Mouse (Mus musculus) MEL (cell line): Measurements from ENCODE around the gene Cers6.

ENCODE experiments used
- CTCF ChIP-seq, 3 experiments: IDR thresholded peaks in 2 of 3; conservative IDR thresholded peaks in 1 of 3; 2 replicates each; pipeline ENCODE4 v1.5.1; 2011 to 2012; ENCODE audit warnings: low read length in 3 of 3, low read depth in 2 of 3, mild to moderate bottlenecking in 2 of 3, improper control_type of control experiment in 1 of 3, inconsistent platforms in 1 of 3, mixed read lengths in 1 of 3, moderate library complexity in 1 of 3; ENCODE audit not compliant: control insufficient read depth in 1 of 3, insufficient read depth in 1 of 3, poor library complexity in 1 of 3, severe bottlenecking in 1 of 3
- EP300 ChIP-seq, 2 experiments: IDR thresholded peaks; 2 replicates each; pipeline ENCODE4 v1.6.1; 2011; ENCODE audit warnings: improper control_type of control experiment in 2 of 2, low read length in 2 of 2, low read depth in 1 of 2, mild to moderate bottlenecking in 1 of 2
- GABPA ChIP-seq: IDR thresholded peaks from 2 replicates; pipeline ENCODE4 v1.6.1; 2012; ENCODE audit warnings: low read depth, mild to moderate bottlenecking, inconsistent platforms, low read length, improper control_type of control experiment, moderate library complexity
- GATA1 ChIP-seq: IDR thresholded peaks from 2 replicates; pipeline ENCODE4 v1.6.1; 2011; ENCODE audit warnings: low read depth, low read length, improper control_type of control experiment
- HCFC1 ChIP-seq: IDR thresholded peaks from 2 replicates; pipeline ENCODE4 v1.6.1; 2012; ENCODE audit warnings: low read depth, mild to moderate bottlenecking, inconsistent platforms, low read length, improper control_type of control experiment, moderate library complexity
- MAX ChIP-seq: IDR thresholded peaks from 2 replicates; pipeline ENCODE4 v1.6.1; 2011; ENCODE audit warnings: low read length, improper control_type of control experiment
- MYC ChIP-seq: IDR thresholded peaks from 2 replicates; pipeline ENCODE4 v1.6.1; 2011; ENCODE audit warnings: low read depth, mild to moderate bottlenecking, low read length, improper control_type of control experiment, moderate library complexity
- POLR2A ChIP-seq, 2 experiments: IDR thresholded peaks; 2 replicates each; pipeline ENCODE4 v1.6.1; 2011 to 2012; ENCODE audit warnings: low read length in 2 of 2, mild to moderate bottlenecking in 2 of 2, control low read depth in 1 of 2, improper control_type of control experiment in 1 of 2, low read depth in 1 of 2, moderate library complexity in 1 of 2; ENCODE audit not compliant: control insufficient read depth in 1 of 2, insufficient read depth in 1 of 2, poor library complexity in 1 of 2
- POLR2AphosphoS5 ChIP-seq: IDR thresholded peaks from 2 replicates; pipeline ENCODE4 v1.6.1; 2012; ENCODE audit warnings: low read depth, borderline replicate concordance, mild to moderate bottlenecking, inconsistent platforms, low read length, moderate library complexity, mixed read lengths
- RAD21 ChIP-seq: IDR thresholded peaks from 2 replicates; pipeline ENCODE4 v1.6.1; 2011; ENCODE audit warnings: mild to moderate bottlenecking, low read depth, low read length, improper control_type of control experiment
- SIN3A ChIP-seq: IDR thresholded peaks from 2 replicates; pipeline ENCODE4 v1.6.1; 2012; ENCODE audit warnings: low read length, improper control_type of control experiment, inconsistent platforms
- ZKSCAN1 ChIP-seq: IDR thresholded peaks from 2 replicates; pipeline ENCODE4 v1.6.1; 2012; ENCODE audit warnings: low read depth, mild to moderate bottlenecking, inconsistent platforms, low read length, improper control_type of control experiment, moderate library complexity
- ZMIZ1 ChIP-seq: IDR thresholded peaks from 2 replicates; pipeline ENCODE4 v1.6.1; 2012; ENCODE audit warnings: low read depth, mild to moderate bottlenecking, inconsistent platforms, low read length, improper control_type of control experiment, moderate library complexity
- ZNF384 ChIP-seq: IDR thresholded peaks from 2 replicates; pipeline ENCODE4 v1.6.1; 2012; ENCODE audit warnings: low read depth, mild to moderate bottlenecking, inconsistent platforms, low read length, improper control_type of control experiment

GRCm38 (mm10) chr2:69084416-69084815 is 223.2 kb downstream of the Cers6 start:
- TF ChIP-seq ZNF384, result no peak
- TF ChIP-seq GABPA, result no peak
- TF ChIP-seq ZKSCAN1, result no peak
- no peak for TF ChIP-seq POLR2A (IDR thresholded peaks at IDR 0.05; ENCODE audit: control insufficient read depth in 1 of 2, insufficient read depth in 1 of 2, low read depth in 1 of 2, low read length in 2 of 2, poor library complexity in 1 of 2)
- TF ChIP-seq HCFC1, result no peak
- TF ChIP-seq SIN3A, result no peak
- TF ChIP-seq CTCF (IDR thresholded peaks at IDR 0.05 in 2 of 3, conservative IDR thresholded peaks at IDR 0.05 in 1 of 3; ENCODE audit: control insufficient read depth in 1 of 3, insufficient read depth in 1 of 3, low read depth in 2 of 3, low read length in 3 of 3, poor library complexity in 1 of 3, severe bottlenecking in 1 of 3), result no peak
- TF ChIP-seq MYC, result no peak
- no peak for TF ChIP-seq POLR2AphosphoS5
- TF ChIP-seq RAD21, result no peak
- TF ChIP-seq MAX, result no peak
- TF ChIP-seq ZMIZ1, result no peak
- TF ChIP-seq GATA1, result no peak
- no peak for TF ChIP-seq EP300 (IDR thresholded peaks at IDR 0.05; ENCODE audit: low read depth in 1 of 2, low read length in 2 of 2)
